Mouse (Mus musculus) lung, adult 2 months (tissue): ENCODE data around the gene Zfp180.

ENCODE experiments used
- CTCF ChIP-seq: fragments of 200-500 bp; IDR thresholded peaks from 2 replicates; pipeline ENCODE4 v1.5.1; 2011; ENCODE audit warnings: mild to moderate bottlenecking, low read length, control low read depth; ENCODE audit not compliant: insufficient read depth
- POLR2A ChIP-seq: fragments of 200-500 bp; IDR thresholded peaks from 2 replicates; pipeline ENCODE4 v1.6.1; 2011; ENCODE audit warnings: low read depth, mild to moderate bottlenecking, control low read depth, low read length, borderline replicate concordance; ENCODE audit errors: extremely low read depth

GRCm38 (mm10) chr7:24133996-24134828, 52.5 kb downstream of the Zfp180 start, which contains the start of gene Zfp235:
- TF ChIP-seq CTCF (no peak), POLR2A (peak; percentile 86; the same call in 1 of the 2 replicates)
